Mouse (Mus musculus) intestine, embryonic 16.5 days (tissue): Measurements from ENCODE around the gene Cct3. TPM values are rescaled to one million over a fixed set of nuclear protein-coding genes. Genes with fewer than 3 reads are reported as not detected.

Experiments
- ATAC-seq: fragments of 200-750 bp; cut with Nextera tagmentation; 2 replicates; pipeline ENCODE4 v1.8.0; 2017; ENCODE audit warnings: moderate TSS enrichment, moderate library complexity
- H3K27ac ChIP-seq: fragments of 300-500 bp; sonication (generic); 2 replicates; pipeline ENCODE4 v1.5.1; 2014; ENCODE audit warnings: mild to moderate bottlenecking, low read length
- H3K27me3 ChIP-seq: fragments of 300-500 bp; sonication (generic); replicated peaks from 2 replicates; pipeline ENCODE4 v1.6.1; 2014; ENCODE audit warnings: low read length, control low read depth, mixed read lengths; ENCODE audit not compliant: control insufficient read depth, insufficient read depth
- H3K36me3 ChIP-seq: fragments of 300-500 bp; sonication (generic); 2 replicates; pipeline ENCODE4 v1.6.1; 2014; ENCODE audit warnings: low read length, control low read depth; ENCODE audit not compliant: control insufficient read depth, insufficient read depth
- H3K4me1 ChIP-seq: fragments of 300-500 bp; sonication (generic); 2 replicates; pipeline ENCODE4 v1.6.1; 2014; ENCODE audit warnings: low read length, control low read depth, mixed read lengths; ENCODE audit not compliant: control insufficient read depth, insufficient read depth
- H3K4me2 ChIP-seq: fragments of 300-500 bp; sonication (generic); 2 replicates; pipeline ENCODE4 v1.6.1; 2014; ENCODE audit warnings: low read depth, low read length, control low read depth
- H3K4me3 ChIP-seq: fragments of 300-500 bp; sonication (generic); 2 replicates; pipeline ENCODE4 v1.5.1; 2014; ENCODE audit warnings: mild to moderate bottlenecking, low read length
- H3K9ac ChIP-seq: fragments of 300-500 bp; sonication (generic); 2 replicates; pipeline ENCODE4 v1.6.1; 2014; ENCODE audit warnings: low read depth, low read length
- H3K9me3 ChIP-seq: fragments of 300-500 bp; sonication (generic); 2 replicates; pipeline ENCODE4 v1.6.1; 2016; ENCODE audit warnings: low read length, control low read depth; ENCODE audit not compliant: control insufficient read depth
- WGBS: fragments of 180-500 bp; shearing (Covaris S2); extraction: QIAGEN DNeasy Blood & Tissue Kit; methylation state at CpG from one replicate; pipeline ENCODE4 v1.1.7; 2014; 5-methylcytosine and 5-hydroxymethylcytosine counted together
- polyA plus RNA-seq: library from polyadenylated mRNA; unstranded; fragments of >200 nt; fragmentation: Nextera tagmentation; extraction: Ambion mirVana; gene quantifications from 2 replicates; pipeline ENCODE4 v1.2.1, GENCODE M21; 2015

The Cct3 gene
- polyA plus RNA-seq, 1 experiment from 2014 or later = 510 TPM

GRCm38 (mm10) chr3:88328956-88329355 lies 32.0 kb downstream of the Cct3 start:
- Histone ChIP-seq H3K4me3 (no peak overlapping the region), H3K27ac (no peak overlapping the region), H3K4me2 (no peak overlapping the region), H3K9me3 (no peaks in the 10 kb centered on the region), H3K36me3 (0 out of 2 replicates have a peak, but pooled peaks cover 5% of the 10 kb centered on the region), H3K4me1 (peaks cover 8% of the 10 kb centered on the region), H3K9ac (no peak overlapping the region), H3K27me3 (no peaks in the 10 kb centered on the region)
- WGBS = 58% methylated on average over 5 of the region's 5 CpGs
- no peak for ATAC-seq

DNA sequence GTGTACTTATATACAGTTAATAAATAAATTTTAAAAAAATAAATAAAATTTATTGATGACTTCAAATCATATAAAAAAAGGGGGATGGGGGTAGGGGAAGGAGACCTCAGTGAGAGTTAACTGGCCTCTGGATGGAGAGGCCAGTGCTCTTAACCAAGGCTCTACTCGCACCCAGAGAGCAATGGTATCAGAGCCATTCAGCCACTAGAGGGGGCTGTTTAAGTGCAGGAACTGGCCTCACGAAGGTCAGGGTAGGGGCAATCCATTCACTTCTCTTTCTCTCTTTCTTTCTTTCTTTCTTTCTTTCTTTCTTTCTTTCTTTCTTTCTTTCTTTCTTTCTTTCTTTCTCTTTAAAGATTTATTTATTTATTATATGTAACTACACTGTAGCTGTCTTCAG lies 34.4 kb downstream of the Cct3 start:
- no peak for ATAC-seq

GRCm38 (mm10) chr3:88334029-88334658 lies 37.2 kb downstream of the Cct3 start:
- peak; percentile 79 for ATAC-seq
- Histone ChIP-seq H3K9me3 (no peaks in the 10 kb centered on the region), H3K9ac (peak overlapping the region; percentile 93), H3K27me3 (no peaks in the 10 kb centered on the region), H3K27ac (peak overlapping the region; percentile 90), H3K4me1 (peaks cover 10% of the 10 kb centered on the region), H3K36me3 (0 out of 2 replicates have a peak, but pooled peaks cover 2% of the 10 kb centered on the region), H3K4me2 (peak overlapping the region; percentile 62), H3K4me3 (peak overlapping the region; percentile 90)
- 38% methylated on average over 12 of the region's 12 CpGs for WGBS

More for the DNA sequence above, 34.4 kb downstream of the Cct3 start:
- peaks cover 5% of the 10 kb centered on the region; the same call in 1 of the 2 replicates for H3K4me1 ChIP-seq
- H3K27ac ChIP-seq = no peak overlapping the region
- 46% methylated on average over 2 of the region's 2 CpGs for WGBS
- H3K4me2 ChIP-seq = no peak overlapping the region
- no peak overlapping the region for H3K9ac ChIP-seq
- H3K4me3 ChIP-seq = no peak overlapping the region
- no peaks in the 10 kb centered on the region for H3K27me3 ChIP-seq
- H3K9me3 ChIP-seq = no peaks in the 10 kb centered on the region
- H3K36me3 ChIP-seq = 0 out of 2 replicates have a peak, but pooled peaks cover 5% of the 10 kb centered on the region

DNA sequence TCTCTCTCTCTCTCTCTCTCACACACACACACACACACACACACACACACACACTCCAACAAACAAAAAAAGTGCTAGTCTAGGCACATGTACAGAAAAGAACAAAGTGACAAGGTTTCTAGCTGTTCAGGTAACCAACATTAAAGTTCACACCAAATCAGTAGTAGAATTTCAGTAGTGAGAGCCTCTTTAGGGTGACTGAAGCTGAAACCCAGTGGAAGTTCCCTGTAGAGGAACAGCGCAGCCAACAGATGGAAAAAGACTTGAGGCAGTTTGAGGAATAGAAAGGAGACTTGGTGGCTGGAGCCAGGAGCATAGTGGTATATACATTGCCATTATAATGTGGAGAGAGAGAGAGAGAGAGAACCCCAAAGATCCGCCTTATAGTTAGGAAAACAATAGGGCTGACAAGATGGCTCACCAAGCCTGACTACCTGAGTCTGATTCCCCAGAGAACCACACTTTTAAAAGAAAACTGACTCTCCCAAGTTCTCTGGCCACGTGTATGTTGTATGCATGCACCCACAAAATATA lies 38.1 kb downstream of the Cct3 start:
- ATAC-seq = no peak
- Histone ChIP-seq H3K4me1 (peaks cover 10% of the 10 kb centered on the region), H3K4me3 (peak overlapping the region; percentile 90), H3K4me2 (peak overlapping the region; percentile 62), H3K9me3 (no peaks in the 10 kb centered on the region), H3K27me3 (no peaks in the 10 kb centered on the region), H3K27ac (peak overlapping the region; percentile 90), H3K36me3 (no peaks in the 10 kb centered on the region), H3K9ac (peak overlapping the region; percentile 93)
- 30% methylated on average over 3 of the region's 3 CpGs for WGBS

DNA sequence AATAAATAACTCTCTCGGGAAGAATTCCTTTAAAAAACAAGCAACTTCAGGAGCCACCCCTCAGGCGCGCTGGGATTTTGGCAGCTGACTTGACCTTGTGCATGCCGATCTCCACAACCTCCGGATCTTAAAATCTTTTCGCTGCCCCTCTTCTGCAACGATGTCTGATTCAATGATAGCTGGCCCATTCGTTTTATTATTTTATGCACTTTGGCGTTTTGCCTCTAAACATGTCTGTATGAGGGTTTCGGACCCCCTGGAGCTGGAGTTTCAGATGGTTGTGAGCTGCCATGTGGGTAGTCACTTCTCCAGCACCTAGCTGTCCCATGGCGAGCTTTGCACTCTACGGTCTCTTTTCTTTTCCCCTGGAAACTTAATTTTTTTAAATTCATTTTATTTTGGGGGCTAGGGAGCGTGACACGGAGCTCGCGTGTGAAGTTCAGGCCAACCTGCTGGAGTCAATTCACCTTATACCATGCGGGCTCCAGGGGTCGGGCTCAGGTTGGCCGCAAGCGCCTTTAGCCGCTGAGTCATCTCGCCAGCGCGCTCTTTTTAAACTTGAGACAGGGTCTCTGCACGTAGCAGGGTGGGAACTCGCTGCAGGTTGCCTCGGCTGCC lies 38.6 kb downstream of the Cct3 start:
- Histone ChIP-seq H3K9me3 (no peaks in the 10 kb centered on the region), H3K4me2 (peak overlapping the region; percentile 62), H3K4me1 (peaks cover 10% of the 10 kb centered on the region), H3K27me3 (no peaks in the 10 kb centered on the region), H3K9ac (peak overlapping the region; percentile 93), H3K4me3 (peak overlapping the region; percentile 90), H3K36me3 (no peaks in the 10 kb centered on the region), H3K27ac (peak overlapping the region; percentile 90)
- WGBS = 1% methylated on average over 27 of the region's 27 CpGs
- ATAC-seq = peak; percentile 37

DNA sequence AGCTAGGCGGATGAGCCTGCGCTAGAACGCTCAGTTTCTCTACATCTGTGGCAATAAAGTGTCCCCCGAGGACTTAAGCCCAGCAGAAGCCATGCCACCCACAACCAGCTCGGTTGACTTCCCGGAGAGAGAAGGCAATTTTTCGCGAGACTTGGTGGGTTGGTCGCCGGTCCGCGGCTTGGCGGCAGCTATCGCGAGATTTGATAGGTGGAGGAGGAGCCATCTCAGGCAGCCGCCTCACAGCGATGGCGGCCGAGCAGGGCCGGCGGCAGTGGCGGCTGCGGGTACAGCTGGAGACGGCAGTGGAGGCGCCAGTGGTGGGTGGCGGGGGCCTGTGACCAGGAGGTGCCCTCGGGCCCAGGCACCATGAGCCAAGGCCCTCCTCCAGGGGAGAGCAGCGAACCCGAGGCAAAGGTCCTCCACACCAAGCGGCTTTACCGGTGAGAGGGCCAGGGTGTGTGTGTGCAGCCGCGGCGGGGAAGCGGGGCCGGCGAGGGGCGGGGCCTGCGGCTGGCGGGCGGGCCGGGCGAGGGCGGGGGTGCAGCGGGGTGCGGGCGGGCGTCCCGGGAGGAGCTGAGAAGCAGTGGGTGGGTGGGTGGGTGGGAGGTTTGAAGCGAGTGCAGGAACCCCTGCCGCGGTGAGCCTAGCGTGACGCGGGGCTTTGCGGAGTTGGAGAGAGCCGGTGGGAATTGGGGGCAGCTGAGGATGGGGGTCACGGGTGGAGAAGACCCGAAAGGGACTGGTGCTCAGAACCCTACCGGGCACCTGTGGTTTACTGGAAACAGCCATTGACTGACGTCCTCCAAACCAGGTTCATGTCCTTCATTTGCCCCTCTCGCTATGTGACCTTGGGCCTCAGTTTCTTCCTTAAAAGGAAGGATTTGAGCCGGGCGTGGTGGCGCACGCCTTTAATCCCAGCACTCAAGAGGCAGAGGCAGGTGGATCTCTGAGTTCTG lies 39.4 kb downstream of the Cct3 start, which contains the start of the genes Tmem79 and Smg5:
TSS of gene Tmem79 (minus strand) at position 91 of the 956 bp plus-strand sequence.
TSS of gene Smg5 (plus strand) at position 203 of the 956 bp plus-strand sequence.
- peak within 1 kb of the TSS; percentile 93 for H3K9ac ChIP-seq
- peak within 1 kb of the TSS; percentile 62 for H3K4me2 ChIP-seq
- peak; percentile 86 for ATAC-seq
- WGBS = 2% methylated on average over 47 of the region's 66 CpGs
- H3K9me3 ChIP-seq = no peaks in the 10 kb centered on the region
- H3K27me3 ChIP-seq = no peaks in the 10 kb centered on the region
- H3K4me3 ChIP-seq = peak within 1 kb of the TSS; percentile 90
- H3K36me3 ChIP-seq = no peaks in the 10 kb centered on the region
- H3K4me1 ChIP-seq = peaks cover 10% of the 10 kb centered on the region
- H3K27ac ChIP-seq = peak within 1 kb of the TSS; percentile 94

DNA sequence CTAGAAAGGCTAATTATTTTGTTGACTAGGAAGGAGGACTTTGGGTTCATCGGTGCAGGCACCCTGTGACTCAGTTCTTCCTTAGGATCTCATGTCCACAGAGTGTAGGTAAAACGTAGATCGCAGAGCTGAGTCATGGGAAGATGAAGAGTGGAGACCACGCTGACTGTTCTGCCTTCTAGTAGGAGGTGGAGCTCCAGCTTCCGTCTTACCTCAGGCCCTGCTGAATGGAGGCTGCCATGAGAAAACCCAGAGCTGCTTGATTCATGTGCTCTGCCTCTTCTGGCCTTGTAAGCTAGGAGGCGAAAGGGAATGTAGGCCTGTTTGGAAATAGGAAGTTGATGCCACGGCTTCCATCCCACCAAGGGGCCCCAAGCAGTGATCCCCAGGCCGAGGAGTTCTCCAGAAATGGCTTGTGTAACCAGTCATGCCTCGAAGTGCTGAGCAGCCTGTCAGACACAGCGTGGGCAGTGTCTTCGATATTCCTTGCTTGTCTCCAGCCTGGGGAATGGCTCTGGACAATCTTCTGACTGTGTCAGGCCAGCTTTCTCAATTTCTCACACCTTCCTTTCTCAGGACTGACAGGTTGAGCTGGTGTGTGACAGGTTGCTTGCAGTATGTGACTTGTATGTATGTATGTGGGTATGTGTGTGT lies 40.6 kb downstream of the Cct3 start:
- Histone ChIP-seq H3K36me3 (0 out of 2 replicates have a peak, but pooled peaks cover under 1% of the 10 kb centered on the region), H3K4me2 (peak overlapping the region; percentile 53), H3K27me3 (no peaks in the 10 kb centered on the region), H3K27ac (peak overlapping the region; percentile 38; the same call in 1 of the 2 replicates), H3K9ac (peak overlapping the region; percentile 34), H3K4me3 (peak overlapping the region; percentile 13), H3K4me1 (peaks cover 10% of the 10 kb centered on the region), H3K9me3 (no peaks in the 10 kb centered on the region)
- WGBS = 52% methylated on average over 11 of the region's 11 CpGs
- no peak for ATAC-seq

GRCm38 (mm10) chr3:88338316-88338715 lies 41.4 kb downstream of the Cct3 start:
- H3K27me3 ChIP-seq = no peaks in the 10 kb centered on the region
- peaks cover 10% of the 10 kb centered on the region for H3K4me1 ChIP-seq
- WGBS = 88% methylated on average over 7 of the region's 7 CpGs
- 0 out of 2 replicates have a peak, but pooled peaks cover 8% of the 10 kb centered on the region for H3K36me3 ChIP-seq
- ATAC-seq = no peak
- no peak overlapping the region for H3K27ac ChIP-seq
- H3K4me2 ChIP-seq = no peak overlapping the region
- no peak overlapping the region for H3K4me3 ChIP-seq
- H3K9me3 ChIP-seq = no peaks in the 10 kb centered on the region
- H3K9ac ChIP-seq = no peak overlapping the region
